Mouse (Mus musculus) lung, postnatal 25 days (tissue): Measurements from ENCODE around the gene Tex35.
A peak's percentile ranks its signal among the peaks of the same experiment; 100 is the strongest.

Experiments used
- DNase-seq: peaks from one replicate; pipeline ENCODE4 v3.0.0; 2022; ENCODE audit warnings: low spot score

The Tex35 gene

GRCm38 (mm10) chr1:157108580-157108979 lies at the start of gene Tex35:
Gene Tex35, minus strand, starts transcription at chr1:157108680.
- no peak for DNase-seq

GRCm38 (mm10) chr1:157153781-157154180 lies 45.3 kb upstream of the Tex35 start:
- no peak for DNase-seq

GRCm38 (mm10) chr1:157150107-157150506 lies 41.6 kb upstream of the Tex35 start:
- DNase-seq: no peak

GRCm38 (mm10) chr1:157144621-157145020 lies 36.1 kb upstream of the Tex35 start:
- DNase-seq: no peak

GRCm38 (mm10) chr1:157143326-157143932 lies 34.9 kb upstream of the Tex35 start:
- DNase-seq: no peak

GRCm38 (mm10) chr1:157141014-157141413 lies 32.5 kb upstream of the Tex35 start:
- DNase-seq: no peak

- DNase-seq: no peak
These were observed 29.4 kb upstream of the Tex35 start for GRCm38 (mm10) chr1:157137854-157138241.

- no peak for DNase-seq
These were observed 28.8 kb upstream of the Tex35 start for GRCm38 (mm10) chr1:157137132-157137853.

GRCm38 (mm10) chr1:157128219-157128618 lies 19.7 kb upstream of the Tex35 start:
- DNase-seq: peak; percentile 41

- DNase-seq: no peak
These were observed 15.4 kb upstream of the Tex35 start for GRCm38 (mm10) chr1:157123836-157124235.

- DNase-seq: no peak
These were observed 10.7 kb upstream of the Tex35 start for GRCm38 (mm10) chr1:157119168-157119567.

GRCm38 (mm10) chr1:157117440-157117839 lies 9.0 kb upstream of the Tex35 start:
- peak; percentile 26 for DNase-seq

GRCm38 (mm10) chr1:157114492-157114891 lies 6.0 kb upstream of the Tex35 start:
- DNase-seq: no peak

GRCm38 (mm10) chr1:157110287-157110835 lies 1.9 kb upstream of the Tex35 start:
- no peak for DNase-seq

- peak; percentile 37 for DNase-seq
These were observed 7.2 kb downstream of the Tex35 start for GRCm38 (mm10) chr1:157101122-157101865.

GRCm38 (mm10) chr1:157095534-157095933 lies 12.9 kb downstream of the Tex35 start:
- no peak for DNase-seq

- DNase-seq: peak; percentile 43
These were observed 15.9 kb downstream of the Tex35 start for GRCm38 (mm10) chr1:157092622-157093021.

- no peak for DNase-seq
These were observed 16.3 kb downstream of the Tex35 start for GRCm38 (mm10) chr1:157092140-157092539.

GRCm38 (mm10) chr1:157090835-157091234 lies 17.6 kb downstream of the Tex35 start:
- no peak for DNase-seq

- DNase-seq: peak; percentile 47
These were observed 22.1 kb downstream of the Tex35 start for GRCm38 (mm10) chr1:157086097-157086994.

GRCm38 (mm10) chr1:157082931-157083330 lies 25.5 kb downstream of the Tex35 start:
- no peak for DNase-seq

- DNase-seq: no peak
These were observed 26.5 kb downstream of the Tex35 start for GRCm38 (mm10) chr1:157081999-157082398.
